Mouse (Mus musculus) liver, embryonic 14.5 days (tissue): Measurements from ENCODE around the gene Cdiptos. TPM values are rescaled to one million over a fixed set of nuclear protein-coding genes. Genes with fewer than 3 reads are reported as not detected.

Experiments
- ATAC-seq: fragments of 200-750 bp; cut with Nextera tagmentation; 2 replicates; pipeline ENCODE4 v1.8.0; 2017; ENCODE audit warnings: moderate number of reproducible peaks, mild to moderate bottlenecking, moderate library complexity; ENCODE audit not compliant: insufficient read depth
- DNase-seq, 3 experiments: peaks; one replicate each; pipeline ENCODE4 v3.0.0-alpha.2; 2012 to 2013; ENCODE audit warnings: low read depth in 3 of 3, low spot score in 3 of 3
- H3K27ac ChIP-seq: fragments of 300-500 bp; sonication (generic); 2 replicates; pipeline ENCODE4 v1.5.1; 2014; ENCODE audit warnings: moderate library complexity, mild to moderate bottlenecking, control low read depth, inconsistent platforms
- H3K27me3 ChIP-seq: fragments of 300-500 bp; sonication (generic); 2 replicates; pipeline ENCODE4 v1.6.1; 2014; ENCODE audit warnings: mild to moderate bottlenecking, low read length, moderate library complexity; ENCODE audit not compliant: control insufficient read depth, insufficient read depth
- H3K36me3 ChIP-seq: fragments of 300-500 bp; sonication (generic); replicated peaks from 2 replicates; pipeline ENCODE4 v1.6.1; 2014; ENCODE audit warnings: low read depth; ENCODE audit not compliant: control insufficient read depth, insufficient read depth
- H3K4me1 ChIP-seq, 2 experiments: fragments of 200-500 bp in 1 of 2; fragments of 300-500 bp in 1 of 2; sonication (generic) in 1 of 2; replicated peaks; 2 replicates each; pipeline ENCODE4 v1.6.1; 2012 to 2014; ENCODE audit warnings: antibody characterized with exemption in 1 of 2, inconsistent platforms in 1 of 2, low read length in 1 of 2; ENCODE audit not compliant: control insufficient read depth in 2 of 2, insufficient read depth in 2 of 2
- H3K4me2 ChIP-seq: fragments of 300-500 bp; sonication (generic); 2 replicates; pipeline ENCODE4 v1.6.1; 2014; ENCODE audit warnings: low read depth, mild to moderate bottlenecking, control low read depth, moderate library complexity
- H3K4me3 ChIP-seq, 2 experiments: fragments of 200-500 bp in 1 of 2; fragments of 300-500 bp in 1 of 2; sonication (generic) in 1 of 2; 2 replicates each; pipeline ENCODE4 v1.5.1; 2012 to 2014; ENCODE audit warnings: low read depth in 2 of 2, low read length in 2 of 2, mild to moderate bottlenecking in 2 of 2, control low read depth in 1 of 2, inconsistent platforms in 1 of 2, moderate library complexity in 1 of 2; ENCODE audit not compliant: insufficient read depth in 1 of 2
- H3K9ac ChIP-seq: fragments of 300-500 bp; sonication (generic); replicated peaks from 2 replicates; pipeline ENCODE4 v1.6.1; 2014; ENCODE audit warnings: mild to moderate bottlenecking, control low read depth, moderate library complexity
- H3K9me3 ChIP-seq: fragments of 300-500 bp; sonication (generic); 2 replicates; pipeline ENCODE4 v1.6.1; 2016; ENCODE audit warnings: low read length, mixed read lengths; ENCODE audit not compliant: control insufficient read depth
- CTCF ChIP-seq: IDR thresholded peaks from 2 replicates; pipeline ENCODE4 v1.5.1; 2016; ENCODE audit warnings: antibody characterized with exemption, low read depth, control low read depth
- EP300 ChIP-seq: IDR thresholded peaks from 2 replicates; pipeline ENCODE4 v1.6.1; 2016; ENCODE audit warnings: antibody characterized with exemption, low read depth
- WGBS: fragments of 180-500 bp; shearing (Covaris S2); extraction: QIAGEN DNeasy Blood & Tissue Kit; methylation state at CpG from one replicate; pipeline ENCODE4 v1.1.7; 2014; ENCODE audit not compliant: insufficient replicate concordance; 5-methylcytosine and 5-hydroxymethylcytosine counted together
- polyA plus RNA-seq, 2 experiments: library from polyadenylated mRNA; depleted of rRNA in 1 of 2; stranded (reverse) in 1 of 2; unstranded in 1 of 2; fragments of >200 nt; fragmentation: Nextera tagmentation in 1 of 2; extraction: Ambion mirVana in 1 of 2; gene quantifications; 2 replicates each; pipeline versions ENCODE4 v1.2.1 to v1.2.3; 2012 to 2014

Gene Cdiptos
- polyA plus RNA-seq, 2 experiments = 0.18 to 0.20 TPM

- TF ChIP-seq CTCF (no peak), EP300 (no peak)
- ATAC-seq = no peak
- 25% methylated on average over 3 of the region's 3 CpGs for WGBS
These were observed 20.8 kb downstream of the Cdiptos start for GRCm38 (mm10) chr7:126955125-126955524.

GRCm38 (mm10) chr7:126952646-126953045, 23.3 kb downstream of the Cdiptos start:
- H3K9me3 ChIP-seq = no peaks in the 10 kb centered on the region
- no peak overlapping the region for H3K4me2 ChIP-seq
- no peak overlapping the region for H3K4me3 ChIP-seq
- H3K27me3 ChIP-seq = peaks cover 18% of the 10 kb centered on the region
- no peaks in the 10 kb centered on the region for H3K36me3 ChIP-seq
- TF ChIP-seq CTCF (no peak), EP300 (no peak)
- 2% methylated on average over 8 of the region's 8 CpGs for WGBS
- ATAC-seq (no peak), DNase-seq (no peak)
- H3K4me1 ChIP-seq = no peaks in the 10 kb centered on the region; a peak in 1 of 4 replicates
- H3K27ac ChIP-seq = no peak overlapping the region
- H3K9ac ChIP-seq = no peak overlapping the region

More at GRCm38 (mm10) chr7:126955125-126955524, 20.8 kb downstream of the Cdiptos start:
- no peak for DNase-seq
- Histone ChIP-seq H3K4me1 (no peaks in the 10 kb centered on the region), H3K4me3 (no peak overlapping the region), H3K36me3 (no peaks in the 10 kb centered on the region), H3K9ac (no peak overlapping the region), H3K27ac (no peak overlapping the region), H3K27me3 (peaks cover 16% of the 10 kb centered on the region), H3K9me3 (no peaks in the 10 kb centered on the region), H3K4me2 (no peak overlapping the region)

- TF ChIP-seq CTCF (no peak), EP300 (no peak)
- DNase-seq (no peak), ATAC-seq (no peak)
- no peak overlapping the region for H3K27ac ChIP-seq
- H3K27me3 ChIP-seq = peaks cover 18% of the 10 kb centered on the region
- WGBS = 19% methylated on average over 4 of the region's 4 CpGs
- H3K9me3 ChIP-seq = no peaks in the 10 kb centered on the region
- H3K36me3 ChIP-seq = no peaks in the 10 kb centered on the region
- H3K4me1 ChIP-seq = no peaks in the 10 kb centered on the region; a peak in 1 of 4 replicates
- H3K4me2 ChIP-seq = no peak overlapping the region
- no peak overlapping the region for H3K4me3 ChIP-seq
- no peak overlapping the region for H3K9ac ChIP-seq
These were observed 24.2 kb downstream of the Cdiptos start for GRCm38 (mm10) chr7:126951741-126952140.

GRCm38 (mm10) chr7:126950647-126951615, 25.0 kb downstream of the Cdiptos start:
- H3K9me3 ChIP-seq = no peaks in the 10 kb centered on the region
- H3K36me3 ChIP-seq = no peaks in the 10 kb centered on the region
- TF ChIP-seq EP300 = no peak
- TF ChIP-seq CTCF = no peak
- peaks cover 18% of the 10 kb centered on the region for H3K27me3 ChIP-seq
- no peak overlapping the region for H3K4me2 ChIP-seq
- no peak overlapping the region for H3K27ac ChIP-seq
- ATAC-seq (no peak), DNase-seq (no peak)
- H3K4me1 ChIP-seq = no peaks in the 10 kb centered on the region; a peak in 1 of 4 replicates
- H3K4me3 ChIP-seq = no peak overlapping the region
- 10% methylated on average over 26 of the region's 26 CpGs for WGBS
- no peak overlapping the region for H3K9ac ChIP-seq
